Mouse (Mus musculus): ENCODE results near the gene Sun1. TPM values are rescaled to one million over a fixed set of nuclear protein-coding genes. Genes with fewer than 3 reads are reported as not detected.

Sun1 gene
- polyA plus RNA-seq, 1 experiment from 2014 or later, result 35.1 TPM

DNA sequence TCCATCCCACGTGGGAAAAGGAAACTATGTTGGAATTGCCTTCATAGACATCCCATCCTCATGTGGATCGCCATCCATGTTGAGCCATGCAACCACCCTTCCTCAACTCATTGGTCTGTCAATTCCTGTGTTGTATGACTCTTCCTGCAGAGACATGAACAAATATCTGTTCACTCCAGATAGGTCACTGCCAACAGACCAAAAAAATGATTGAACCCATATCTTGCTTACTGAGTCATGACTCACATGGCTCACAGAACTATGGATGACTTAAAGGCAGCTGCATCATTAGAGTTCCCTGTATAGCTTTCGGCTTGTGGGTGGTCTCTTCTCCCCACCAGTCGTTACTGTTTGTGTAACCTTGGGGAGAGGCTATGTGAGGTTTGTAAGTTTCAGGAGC, 61.0 kb downstream of the Sun1 start:
- ATAC-seq, result no peak

DNA sequence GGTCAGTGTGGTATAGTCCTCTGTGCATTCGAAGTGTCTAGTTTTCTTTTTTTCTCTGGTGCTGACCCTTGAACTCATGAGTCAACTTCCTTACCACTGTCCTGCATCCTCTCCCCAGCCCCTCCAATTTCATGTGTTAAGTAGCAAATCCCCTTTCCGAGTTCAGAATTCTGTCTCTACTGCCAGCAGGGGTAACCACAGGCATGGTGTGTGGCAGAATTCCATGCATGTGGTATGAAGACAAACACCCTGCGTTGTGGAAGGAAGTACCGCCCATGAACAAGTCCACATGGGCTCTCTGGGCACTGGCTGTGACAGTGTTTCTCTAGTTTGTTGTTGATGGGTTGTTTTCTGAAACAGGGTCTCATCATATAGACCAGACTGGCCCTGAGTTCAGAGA, 67.2 kb downstream of the Sun1 start:
- no peak overlapping the region for H3K9ac ChIP-seq (replicated peaks; ENCODE audit: low read depth)
- DNase-seq (ENCODE audit: low spot score) (no peak), ATAC-seq (no peak)
- H3K4me3 ChIP-seq (ENCODE audit: low read depth, low read length), result no peak overlapping the region
- TF ChIP-seq CTCF (IDR thresholded peaks at IDR 0.05) (no peak), EP300 (IDR thresholded peaks at IDR 0.05) (no peak)
- no peak overlapping the region for H3K4me2 ChIP-seq (replicated peaks; ENCODE audit: low read depth, low read length)
- H3K27ac ChIP-seq (ENCODE audit: low read length), result no peak overlapping the region
- peaks cover 3% of the 10 kb centered on the region; the same call in 1 of the 2 replicates for H3K4me1 ChIP-seq (ENCODE audit: insufficient read depth, low read depth, low read length)
- no peaks in the 10 kb centered on the region for H3K27me3 ChIP-seq (replicated peaks; ENCODE audit: insufficient read depth, low read length)
- 80% methylated on average over 4 of the region's 4 CpGs for WGBS
- H3K36me3 ChIP-seq (ENCODE audit: insufficient read depth, low read length), result peaks cover 50% of the 10 kb centered on the region
- H3K9me3 ChIP-seq (ENCODE audit: low read length), result no peaks in the 10 kb centered on the region

More for the DNA sequence above, 61.0 kb downstream of the Sun1 start:
- H3K27ac ChIP-seq (ENCODE audit: low read length), result no peak overlapping the region
- H3K36me3 ChIP-seq (ENCODE audit: insufficient read depth, low read length), result peaks cover 36% of the 10 kb centered on the region
- H3K27me3 ChIP-seq (replicated peaks; ENCODE audit: insufficient read depth, low read length), result no peaks in the 10 kb centered on the region
- no peak for DNase-seq (ENCODE audit: low spot score)
- H3K9ac ChIP-seq (replicated peaks; ENCODE audit: low read depth), result no peak overlapping the region
- H3K4me3 ChIP-seq (ENCODE audit: low read depth, low read length), result no peak overlapping the region
- TF ChIP-seq EP300 (IDR thresholded peaks at IDR 0.05) (no peak), CTCF (IDR thresholded peaks at IDR 0.05) (no peak)
- no peaks in the 10 kb centered on the region for H3K9me3 ChIP-seq (ENCODE audit: low read length)
- H3K4me2 ChIP-seq (replicated peaks; ENCODE audit: low read depth, low read length), result no peak overlapping the region
- 87% methylated on average over 4 of the region's 4 CpGs for WGBS
- peaks cover 11% of the 10 kb centered on the region for H3K4me1 ChIP-seq (ENCODE audit: insufficient read depth, low read depth, low read length)

DNA sequence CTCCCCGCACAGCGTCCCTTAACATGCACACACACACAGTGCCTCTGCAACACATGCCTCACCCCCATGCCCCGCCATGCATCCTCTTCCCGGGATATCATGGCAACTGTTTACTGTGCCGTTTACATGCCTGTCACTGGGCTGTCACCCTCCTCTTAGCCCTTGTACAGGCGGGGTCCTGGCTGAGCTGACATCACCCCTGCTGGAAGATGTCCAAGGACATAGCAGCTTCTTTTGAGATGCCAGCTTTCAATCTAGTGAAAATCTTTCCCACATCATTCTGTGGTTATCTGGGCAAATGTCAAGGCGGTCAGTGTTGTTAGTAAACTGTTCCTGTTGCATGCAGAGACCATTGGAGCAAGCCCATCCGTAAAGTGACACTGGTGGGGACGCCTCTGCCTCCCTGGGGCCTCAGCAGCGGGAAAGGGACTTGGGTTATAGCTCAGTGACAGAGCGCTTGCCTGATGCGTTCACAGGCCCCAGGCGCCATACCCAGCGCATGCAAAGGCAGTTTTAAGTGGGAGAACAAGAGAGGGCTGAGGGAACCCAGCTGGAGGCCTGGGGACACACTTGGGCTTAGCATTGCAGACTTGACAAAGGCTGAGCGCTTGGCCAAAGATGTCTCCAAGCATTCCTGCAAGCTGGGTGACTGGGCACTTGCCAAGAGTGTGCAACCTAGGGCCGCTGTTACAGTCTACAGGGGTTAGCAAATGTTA, 70.5 kb downstream of the Sun1 start:
- H3K4me1 ChIP-seq (ENCODE audit: insufficient read depth, low read depth, low read length), result peaks cover 3% of the 10 kb centered on the region; the same call in 1 of the 2 replicates
- peak; percentile 90 for DNase-seq (ENCODE audit: low spot score)
- H3K36me3 ChIP-seq (ENCODE audit: insufficient read depth, low read length), result peaks cover 22% of the 10 kb centered on the region
- TF ChIP-seq EP300 (IDR thresholded peaks at IDR 0.05) (peak; percentile 77), CTCF (IDR thresholded peaks at IDR 0.05) (no peak; the same call in 1 of the 2 replicates)
- peak overlapping the region; percentile 65 for H3K27ac ChIP-seq (ENCODE audit: low read length)
- H3K27me3 ChIP-seq (replicated peaks; ENCODE audit: insufficient read depth, low read length), result no peaks in the 10 kb centered on the region
- H3K9me3 ChIP-seq (ENCODE audit: low read length), result no peaks in the 10 kb centered on the region
- 47% methylated on average over 16 of the region's 16 CpGs for WGBS
- no peak overlapping the region for H3K4me3 ChIP-seq (ENCODE audit: low read depth, low read length)
- no peak overlapping the region for H3K4me2 ChIP-seq (replicated peaks; ENCODE audit: low read depth, low read length)
- peak; percentile 84 for ATAC-seq
- H3K9ac ChIP-seq (replicated peaks; ENCODE audit: low read depth), result no peak overlapping the region

DNA sequence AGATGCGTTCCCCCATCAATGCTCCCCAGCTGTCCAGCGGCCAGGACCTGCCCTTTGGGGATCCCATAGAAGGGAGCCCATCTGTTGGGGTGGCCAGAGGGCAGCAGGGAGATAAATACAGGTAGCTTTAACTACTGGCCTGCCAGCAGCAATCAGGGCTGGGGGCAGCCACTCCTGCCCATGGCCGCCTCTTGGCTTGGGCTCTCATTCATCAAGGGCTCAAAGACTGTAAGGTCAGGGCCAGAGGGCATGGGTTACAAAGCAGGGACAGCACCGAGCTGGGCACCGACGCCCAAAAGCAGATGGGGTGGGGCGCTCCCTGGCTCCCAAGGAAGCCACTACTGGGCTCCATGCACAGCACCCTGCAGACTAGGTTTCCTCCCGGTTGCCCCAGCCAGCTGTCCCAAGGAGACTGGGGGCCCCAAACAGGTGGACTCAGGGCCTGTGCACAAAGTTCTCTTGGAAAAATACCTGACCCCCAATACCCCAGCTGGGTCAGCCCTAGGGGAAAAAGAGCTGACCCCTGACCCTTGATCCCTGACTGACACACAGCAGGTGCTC, 71.6 kb downstream of the Sun1 start:
- WGBS, result 52% methylated on average over 8 of the region's 8 CpGs
- TF ChIP-seq CTCF (IDR thresholded peaks at IDR 0.05) (no peak), EP300 (IDR thresholded peaks at IDR 0.05) (no peak)
- no peak overlapping the region for H3K9ac ChIP-seq (replicated peaks; ENCODE audit: low read depth)

DNA sequence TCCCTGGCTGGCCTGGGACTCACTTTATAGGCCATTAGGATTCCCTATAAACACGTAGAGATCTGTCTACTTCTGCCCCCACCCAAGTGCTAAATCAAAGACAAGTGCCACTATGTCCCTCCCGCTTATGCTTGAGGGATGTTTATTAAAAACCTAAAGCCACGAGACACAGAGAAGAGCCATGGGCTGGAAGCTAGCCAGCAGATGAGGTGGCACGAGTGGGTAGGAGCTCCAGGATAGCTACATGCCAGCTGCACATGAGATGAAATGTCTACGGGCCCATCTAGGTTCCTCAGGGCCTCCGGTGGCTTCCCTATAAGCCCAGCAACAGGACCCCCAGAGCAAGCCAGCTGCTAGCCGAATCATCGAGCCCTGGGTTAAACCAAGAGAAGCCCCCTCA, 76.8 kb downstream of the Sun1 start:
- H3K4me1 ChIP-seq (ENCODE audit: insufficient read depth, low read depth, low read length), result no peaks in the 10 kb centered on the region
- H3K9ac ChIP-seq (replicated peaks; ENCODE audit: low read depth), result no peak overlapping the region
- H3K36me3 ChIP-seq (ENCODE audit: insufficient read depth, low read length), result no peaks in the 10 kb centered on the region
- TF ChIP-seq EP300 (IDR thresholded peaks at IDR 0.05) (no peak), CTCF (IDR thresholded peaks at IDR 0.05) (no peak)
- no peaks in the 10 kb centered on the region for H3K27me3 ChIP-seq (replicated peaks; ENCODE audit: insufficient read depth, low read length)
- WGBS, result 54% methylated on average over 8 of the region's 8 CpGs
- H3K4me3 ChIP-seq (ENCODE audit: low read depth, low read length), result no peak overlapping the region
- DNase-seq (ENCODE audit: low spot score) (no peak), ATAC-seq (no peak)
- no peak overlapping the region for H3K4me2 ChIP-seq (replicated peaks; ENCODE audit: low read depth, low read length)
- no peaks in the 10 kb centered on the region for H3K9me3 ChIP-seq (ENCODE audit: low read length)
- H3K27ac ChIP-seq (ENCODE audit: low read length), result no peak overlapping the region

More for the DNA sequence above, 71.6 kb downstream of the Sun1 start:
- DNase-seq (ENCODE audit: low spot score), result no peak
- Histone ChIP-seq H3K27ac (ENCODE audit: low read length) (peak overlapping the region; percentile 65; the same call in 1 of the 2 replicates), H3K27me3 (replicated peaks; ENCODE audit: insufficient read depth, low read length) (no peaks in the 10 kb centered on the region), H3K36me3 (ENCODE audit: insufficient read depth, low read length) (peaks cover 11% of the 10 kb centered on the region; the same call in 1 of the 2 replicates), H3K9me3 (ENCODE audit: low read length) (no peaks in the 10 kb centered on the region), H3K4me2 (replicated peaks; ENCODE audit: low read depth, low read length) (no peak overlapping the region), H3K4me3 (ENCODE audit: low read depth, low read length) (no peak overlapping the region), H3K4me1 (ENCODE audit: insufficient read depth, low read depth, low read length) (peaks cover 3% of the 10 kb centered on the region; the same call in 1 of the 2 replicates)
- ATAC-seq, result no peak

DNA sequence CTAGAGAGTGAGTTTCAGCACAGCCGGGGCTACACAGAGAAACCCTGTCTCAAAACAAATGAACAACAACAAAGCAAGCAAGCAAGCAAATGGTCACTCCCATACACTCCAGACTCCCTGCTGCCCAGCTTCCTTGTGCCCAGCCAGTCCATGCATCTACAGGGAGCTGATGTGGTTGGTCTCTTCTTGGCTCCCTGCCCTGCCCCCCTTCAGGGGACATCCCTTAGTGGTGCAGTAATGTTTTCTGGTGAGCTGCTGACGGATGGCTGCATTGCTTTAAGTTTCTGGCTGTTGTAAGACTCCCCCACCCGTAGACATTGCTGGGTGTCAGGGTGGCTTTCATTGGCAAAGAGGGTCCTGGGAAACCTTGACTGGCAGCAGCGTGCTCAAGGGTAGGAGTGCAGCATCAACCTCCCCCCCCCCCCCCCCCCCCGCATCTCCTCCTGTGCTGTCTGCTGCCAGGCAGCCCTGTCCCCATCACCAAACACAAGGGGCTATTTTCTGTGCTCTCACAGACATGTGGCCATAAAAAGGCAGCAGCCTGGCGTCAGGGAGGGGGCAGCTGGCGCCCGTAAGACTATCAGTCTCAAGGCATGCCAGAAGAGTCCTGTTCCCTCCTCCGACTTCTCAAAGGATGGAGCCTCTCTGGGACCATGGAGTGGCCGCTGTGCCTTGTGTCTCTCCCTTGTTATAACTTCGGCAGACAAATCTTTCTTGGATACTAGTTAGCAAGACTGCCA, 81.1 kb downstream of the Sun1 start:
- peak; percentile 37 for ATAC-seq
- no peak overlapping the region for H3K4me3 ChIP-seq (ENCODE audit: low read depth, low read length)
- H3K27ac ChIP-seq (ENCODE audit: low read length), result no peak overlapping the region
- 0 out of 2 replicates have a peak, but pooled peaks cover 3% of the 10 kb centered on the region for H3K4me1 ChIP-seq (ENCODE audit: insufficient read depth, low read depth, low read length)
- H3K9ac ChIP-seq (replicated peaks; ENCODE audit: low read depth), result no peak overlapping the region
- no peaks in the 10 kb centered on the region for H3K9me3 ChIP-seq (ENCODE audit: low read length)
- 35% methylated on average over 10 of the region's 11 CpGs for WGBS
- TF ChIP-seq EP300 (IDR thresholded peaks at IDR 0.05) (no peak), CTCF (IDR thresholded peaks at IDR 0.05) (no peak)
- no peaks in the 10 kb centered on the region for H3K36me3 ChIP-seq (ENCODE audit: insufficient read depth, low read length)
- no peak overlapping the region for H3K4me2 ChIP-seq (replicated peaks; ENCODE audit: low read depth, low read length)
- H3K27me3 ChIP-seq (replicated peaks; ENCODE audit: insufficient read depth, low read length), result no peaks in the 10 kb centered on the region
- no peak for DNase-seq (ENCODE audit: low spot score)
